Mouse (Mus musculus): Measurements from ENCODE around the gene Bcar3.

Bcar3 gene

DNA sequence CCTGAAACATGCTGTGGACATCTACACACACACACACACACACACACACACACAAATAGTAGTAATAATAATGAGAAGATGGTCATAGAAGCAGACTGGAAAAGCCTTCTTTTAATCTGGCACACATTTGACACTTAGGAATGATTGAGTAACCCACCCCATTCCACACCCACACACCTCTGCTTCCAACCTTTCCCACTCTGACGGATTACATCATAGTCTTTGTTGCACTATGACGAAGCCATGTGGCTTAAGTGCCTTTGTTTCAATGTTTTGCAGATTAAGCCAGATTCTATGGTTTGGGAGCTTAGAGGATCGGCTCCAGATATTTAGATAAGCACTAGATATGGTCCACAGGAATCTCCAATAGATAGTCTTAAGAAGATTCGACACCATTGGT lies 42.1 kb downstream of the Bcar3 start:
- DNase-seq (ENCODE audit: low spot score in 2 of 2), result no peak

DNA sequence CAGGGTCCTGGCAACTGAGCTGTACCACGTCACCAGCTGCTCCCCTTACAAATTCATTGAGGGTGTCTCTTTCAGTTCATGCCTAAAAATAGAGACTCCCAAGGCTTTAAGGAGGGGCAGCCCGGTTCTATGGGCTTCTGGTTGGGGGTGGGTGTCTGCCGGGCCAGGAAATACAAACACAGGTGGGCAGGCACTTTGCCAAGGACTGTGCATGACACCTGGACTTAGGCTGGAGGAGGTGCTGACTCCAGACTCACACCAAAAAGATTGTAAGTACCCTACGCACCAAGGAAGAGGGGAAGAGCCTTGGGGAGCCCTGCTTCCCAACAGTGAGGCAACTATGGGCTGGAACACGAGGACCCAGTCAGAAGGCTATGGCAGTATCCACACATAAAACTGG lies 44.1 kb downstream of the Bcar3 start:
- no peak for DNase-seq (ENCODE audit: low spot score in 2 of 2)

DNA sequence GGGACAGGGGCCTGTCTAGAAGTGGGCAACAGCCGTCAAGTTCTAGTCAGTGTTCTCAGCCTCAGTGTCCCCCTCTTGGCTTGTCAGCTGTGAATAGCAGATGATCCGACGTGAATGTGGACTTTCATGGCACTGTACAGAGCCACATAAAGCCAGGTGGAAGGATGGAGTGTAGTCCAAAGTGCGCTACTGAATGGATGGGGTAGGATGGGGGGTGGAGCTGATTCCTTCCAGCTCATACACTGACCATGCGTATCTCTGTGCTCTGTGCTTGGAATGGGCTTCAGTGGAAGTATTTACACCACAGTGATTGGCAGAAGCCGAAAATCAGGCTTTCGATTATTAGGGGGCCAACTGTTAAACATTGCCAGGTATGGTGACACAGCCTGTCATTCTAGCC lies 45.0 kb downstream of the Bcar3 start:
- no peak for DNase-seq (ENCODE audit: low spot score in 2 of 2)

DNA sequence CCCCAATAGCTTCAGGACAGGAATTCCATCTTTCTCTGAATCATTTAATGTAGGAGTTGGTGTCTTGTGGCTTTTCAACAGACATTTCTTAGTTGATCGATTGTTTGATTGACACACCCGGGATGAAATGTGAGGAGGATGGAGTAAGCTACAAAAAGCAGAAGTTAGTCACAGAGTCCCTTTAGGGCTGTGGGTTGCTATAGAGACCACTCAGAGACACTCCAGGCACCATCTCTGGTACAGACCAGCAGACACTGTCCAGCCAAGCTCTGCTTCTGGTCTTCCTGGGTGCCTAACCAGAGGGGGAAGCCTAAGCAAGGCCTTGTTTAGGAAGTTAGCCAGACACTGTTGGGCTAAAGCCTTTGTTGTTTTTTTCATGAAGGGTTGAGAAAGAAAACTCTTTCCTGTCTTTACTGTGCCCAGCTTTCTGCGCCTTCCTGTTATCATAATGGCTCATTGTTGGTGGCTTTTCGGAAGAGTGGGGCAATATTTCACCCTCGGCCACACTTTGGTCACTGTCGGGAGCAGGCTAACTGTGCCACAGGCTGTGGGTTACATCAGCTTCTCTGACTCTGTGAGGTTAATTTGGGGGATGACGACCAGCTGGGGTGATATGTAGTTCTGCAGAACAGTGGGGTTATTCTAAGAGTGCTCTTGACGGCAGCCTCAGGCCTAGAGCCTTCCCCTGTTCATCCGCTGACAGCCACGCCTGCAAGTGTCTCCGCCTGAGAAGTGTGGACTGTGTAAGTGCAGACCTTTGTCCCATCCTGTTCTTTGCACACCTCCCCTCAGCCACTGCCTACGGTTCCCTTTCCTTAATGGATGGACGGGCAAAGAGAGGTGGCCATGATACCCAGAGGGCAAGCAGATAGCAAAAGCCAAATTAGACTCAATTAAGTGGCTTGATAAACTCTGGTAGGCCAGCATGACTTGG lies 46.5 kb downstream of the Bcar3 start:
- DNase-seq (ENCODE audit: low spot score in 2 of 2), result no peak

DNA sequence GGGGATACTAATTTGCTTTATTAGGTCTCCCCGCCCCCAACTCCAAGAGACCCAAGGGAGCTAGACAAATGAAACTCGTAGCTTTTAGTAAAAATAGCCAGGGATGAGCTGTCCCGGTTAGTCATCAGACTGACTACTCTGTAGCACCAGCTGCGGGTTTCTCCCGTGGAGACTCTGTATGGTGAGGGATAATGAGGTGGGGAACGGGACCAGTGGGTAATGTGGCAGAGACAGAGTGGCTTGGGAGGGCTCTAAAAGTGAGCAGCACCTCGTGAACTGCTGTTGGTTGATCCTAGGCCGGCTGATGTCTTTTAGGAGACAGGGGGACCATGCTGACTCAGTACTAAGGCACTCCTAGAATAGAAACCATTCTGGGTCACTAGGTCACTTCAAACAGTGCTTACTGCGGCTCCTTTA lies 49.5 kb downstream of the Bcar3 start:
- DNase-seq (ENCODE audit: low spot score in 2 of 2), result no peak

DNA sequence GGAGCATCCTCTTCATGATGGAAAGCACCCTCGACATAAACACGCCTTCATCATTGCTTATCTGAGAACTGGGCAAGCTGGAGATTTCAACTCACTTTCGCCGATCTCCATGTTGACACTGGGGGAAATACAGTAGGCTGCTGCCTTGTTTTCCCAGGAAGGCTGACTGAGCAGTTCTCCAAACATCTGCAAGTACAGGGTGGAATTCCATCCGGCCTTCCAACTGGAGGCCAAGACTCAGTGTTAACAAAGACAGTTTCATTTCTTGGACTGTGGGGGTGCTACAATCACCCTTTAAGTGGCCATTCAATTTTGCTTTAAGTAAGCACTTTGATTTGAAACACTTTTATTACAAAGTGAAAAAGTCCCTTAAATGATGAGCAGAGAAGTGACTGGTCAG lies 50.4 kb downstream of the Bcar3 start:
- DNase-seq (ENCODE audit: low spot score in 2 of 2), result no peak

DNA sequence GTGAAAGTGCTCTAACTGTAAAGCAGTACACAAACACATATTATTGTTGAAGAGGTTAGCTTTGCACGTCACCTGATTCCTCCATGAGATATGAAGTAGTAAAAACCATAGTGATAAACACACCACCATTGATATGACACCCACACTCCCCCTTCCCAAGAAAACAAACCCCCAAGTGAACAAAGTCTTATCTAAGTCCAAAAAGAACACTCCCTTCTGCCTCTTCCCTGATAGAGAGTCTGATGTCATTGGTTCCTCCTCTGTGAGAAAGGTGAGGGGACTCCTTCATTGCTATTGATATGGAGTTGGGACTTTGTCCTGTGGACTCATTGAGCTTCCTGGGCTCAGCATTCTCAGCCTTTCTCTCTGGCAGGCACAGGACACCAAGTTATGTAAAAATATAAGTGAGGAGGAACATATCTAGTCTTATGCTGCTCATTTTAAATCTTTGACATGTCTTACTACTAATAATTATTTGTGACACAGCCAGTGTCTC lies 52.1 kb downstream of the Bcar3 start:
- DNase-seq (ENCODE audit: low spot score in 2 of 2), result no peak

DNA sequence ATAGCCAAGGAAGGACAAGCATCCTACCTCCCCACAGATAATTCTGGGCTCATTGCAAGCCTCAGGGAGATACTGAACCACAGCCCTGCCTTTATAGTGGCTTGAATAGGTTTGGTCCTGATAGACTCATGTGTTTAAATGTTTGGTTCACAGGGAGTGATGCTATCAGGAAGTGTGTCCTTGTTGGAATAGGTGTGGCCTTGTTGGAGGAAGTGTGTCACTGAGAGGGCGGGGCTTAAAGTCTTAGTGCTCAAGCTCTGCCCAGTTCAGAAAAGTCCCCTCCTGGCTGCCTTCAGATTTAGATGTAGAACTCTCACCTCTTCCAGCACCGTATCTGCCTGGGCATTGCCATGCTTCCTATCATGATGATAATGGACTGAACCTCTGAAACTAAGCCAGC lies 52.7 kb downstream of the Bcar3 start:
- no peak for DNase-seq (ENCODE audit: low spot score in 2 of 2)

DNA sequence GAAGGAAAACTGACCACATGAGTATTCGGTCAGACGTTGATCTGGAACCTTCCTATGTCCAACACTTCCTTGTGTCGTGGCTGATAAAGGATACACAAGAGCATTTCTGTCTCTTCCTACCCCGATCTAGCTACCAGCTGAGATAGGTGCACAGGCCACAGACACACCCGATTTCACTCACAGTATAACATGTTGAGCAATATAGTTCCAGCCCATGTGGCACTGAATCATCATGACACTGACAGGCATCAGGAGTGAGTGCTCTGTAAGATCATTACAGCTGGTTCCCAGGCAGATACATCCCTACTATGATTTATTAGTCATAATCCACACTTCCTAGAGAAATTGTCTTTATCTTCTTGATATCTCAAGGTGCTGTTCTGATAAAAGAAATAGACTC lies 54.7 kb downstream of the Bcar3 start:
- no peak for DNase-seq (ENCODE audit: low spot score in 2 of 2)

DNA sequence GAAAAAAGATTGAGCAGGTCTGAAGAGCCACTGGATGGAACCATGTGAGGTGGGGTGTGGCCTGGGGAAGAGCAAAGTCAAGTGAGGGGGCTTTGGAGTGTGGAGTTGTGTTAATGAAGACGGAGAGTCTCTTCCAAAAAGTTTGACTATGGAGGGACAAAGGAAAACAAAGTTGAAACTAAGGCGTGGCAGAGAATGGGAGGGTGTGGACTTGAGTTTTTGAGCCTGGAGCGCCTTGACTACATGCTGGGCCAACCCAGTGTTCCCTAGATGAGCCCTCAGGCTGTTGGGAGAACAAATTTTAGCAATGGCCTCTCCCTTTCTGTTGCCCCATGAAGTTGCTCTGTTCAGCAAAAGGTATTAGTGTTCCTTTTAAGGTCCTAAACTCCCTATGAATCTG lies 58.9 kb downstream of the Bcar3 start:
- no peak for DNase-seq (ENCODE audit: low spot score in 2 of 2)

DNA sequence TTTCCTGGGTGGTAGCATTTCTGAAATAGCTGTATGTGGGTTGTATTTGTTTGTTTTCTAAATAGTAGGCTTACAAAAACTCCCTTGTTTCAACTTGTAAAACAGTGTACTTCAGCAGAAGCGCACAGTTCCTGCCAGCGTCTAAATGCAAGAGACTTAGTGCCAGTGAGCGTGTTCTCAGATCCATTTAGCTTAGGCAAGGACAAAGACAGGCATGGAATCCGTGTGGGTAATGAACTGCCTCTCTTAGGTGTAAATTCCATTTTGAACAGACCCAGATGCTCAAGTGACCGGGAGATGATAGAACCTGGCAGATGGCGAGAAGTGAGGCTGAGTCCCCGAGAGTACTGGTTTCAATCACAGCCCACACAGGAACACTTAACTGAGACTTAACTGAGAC lies 65.5 kb downstream of the Bcar3 start:
- peak in 1 of 2 experiments; percentile 34 for DNase-seq (ENCODE audit: low spot score in 2 of 2)

DNA sequence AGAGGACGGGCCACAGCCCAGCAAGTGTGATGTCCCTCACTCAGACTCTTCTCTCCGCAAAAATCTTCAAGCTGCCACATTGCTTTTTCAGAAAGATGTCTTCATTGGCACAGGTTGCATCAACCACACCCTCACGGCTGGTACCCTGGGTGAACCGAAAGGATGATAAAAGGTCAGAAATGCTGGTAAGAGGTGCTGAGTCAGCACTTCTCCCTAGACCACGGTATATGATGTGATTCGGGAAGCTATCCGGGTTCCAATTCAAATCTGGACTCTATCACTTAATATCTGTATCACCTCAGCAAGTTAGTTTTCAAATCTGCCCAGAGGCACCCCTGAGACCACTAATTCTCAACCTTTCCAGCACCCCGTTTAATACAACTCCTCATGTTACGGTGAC lies 66.0 kb downstream of the Bcar3 start:
- no peak for DNase-seq (ENCODE audit: low spot score in 2 of 2)

DNA sequence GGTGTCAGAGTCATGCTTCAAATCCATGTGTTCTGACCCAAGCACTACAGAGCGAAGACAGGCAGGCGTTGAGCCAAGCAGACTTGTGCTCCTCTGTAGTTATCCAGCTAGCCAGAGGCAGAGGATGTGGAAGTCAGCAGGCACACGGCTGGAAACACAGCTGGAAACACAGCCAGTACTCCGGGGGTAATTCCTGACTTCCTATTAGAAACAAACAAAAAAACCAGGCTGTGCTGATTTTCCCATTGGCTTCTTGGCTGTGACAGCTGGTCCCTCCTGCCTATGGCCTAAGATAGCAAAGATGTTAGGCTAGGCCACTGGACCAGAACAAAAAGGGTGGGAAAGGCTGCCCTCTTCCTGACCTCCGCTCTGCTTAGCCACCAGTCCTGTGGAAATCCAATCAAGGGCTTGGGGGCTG lies 66.8 kb downstream of the Bcar3 start:
- peak in 1 of 2 experiments; percentile 43 for DNase-seq (ENCODE audit: low spot score in 2 of 2)

DNA sequence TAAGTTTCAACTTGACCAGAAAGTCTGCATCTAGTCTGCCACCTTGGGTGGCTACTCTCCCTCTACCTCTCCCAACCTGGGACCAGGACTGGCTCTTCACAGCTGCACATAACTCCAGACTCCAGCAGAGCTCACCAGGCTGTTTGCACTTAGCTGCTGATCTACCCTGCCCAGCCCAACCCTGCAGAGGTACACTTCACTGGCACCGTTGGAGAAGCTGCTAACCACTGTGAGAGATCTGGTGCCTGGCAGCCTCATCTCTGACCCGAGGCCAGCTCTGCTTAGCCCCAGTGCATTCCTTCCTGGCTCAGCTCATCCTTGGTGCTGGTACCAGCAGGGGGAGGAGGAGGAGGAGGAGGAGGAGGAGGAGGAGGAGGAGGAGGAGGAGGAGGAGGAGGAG lies 68.8 kb downstream of the Bcar3 start:
- no peak for DNase-seq (ENCODE audit: low spot score in 2 of 2)

DNA sequence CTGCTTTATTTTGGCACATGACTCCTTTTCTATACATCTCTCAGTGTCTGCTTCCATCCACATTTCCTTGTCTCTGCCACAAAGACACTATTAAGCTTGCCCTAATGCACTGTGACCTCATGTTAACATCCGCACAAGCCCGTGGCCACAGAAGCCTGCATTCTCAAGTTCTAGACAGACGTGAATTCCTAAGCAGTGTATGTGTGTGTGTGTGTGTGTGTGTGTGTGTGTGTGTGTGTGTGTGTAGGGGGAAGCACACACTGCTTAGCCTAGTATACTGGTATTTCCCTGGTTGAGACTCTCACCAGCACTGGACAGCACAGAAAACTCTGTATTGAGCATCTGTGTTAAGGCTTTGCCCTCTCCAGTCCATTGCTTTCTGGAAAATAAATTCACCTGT lies 70.6 kb downstream of the Bcar3 start:
- DNase-seq (ENCODE audit: low spot score in 2 of 2), result no peak

DNA sequence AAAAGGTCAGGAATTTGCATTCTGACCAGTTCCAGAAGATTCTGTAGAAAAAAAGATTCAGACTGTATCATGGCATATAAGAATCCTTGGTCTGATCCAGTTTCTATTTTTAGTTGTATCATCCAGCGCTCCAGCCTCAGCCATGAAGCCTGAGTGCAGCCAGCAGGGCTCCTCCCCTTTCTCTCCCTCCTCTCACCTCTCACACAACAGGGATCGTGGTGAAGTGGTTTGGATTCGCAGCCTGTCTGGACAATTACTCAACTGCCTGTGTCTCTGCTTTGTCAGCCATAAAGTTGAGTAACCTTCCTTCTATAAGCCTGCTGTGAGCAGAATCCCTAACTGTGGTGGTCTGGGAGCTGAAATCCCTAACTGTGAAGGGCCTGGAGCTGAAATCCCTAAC lies 71.4 kb downstream of the Bcar3 start:
- no peak for DNase-seq (ENCODE audit: low spot score in 2 of 2)

DNA sequence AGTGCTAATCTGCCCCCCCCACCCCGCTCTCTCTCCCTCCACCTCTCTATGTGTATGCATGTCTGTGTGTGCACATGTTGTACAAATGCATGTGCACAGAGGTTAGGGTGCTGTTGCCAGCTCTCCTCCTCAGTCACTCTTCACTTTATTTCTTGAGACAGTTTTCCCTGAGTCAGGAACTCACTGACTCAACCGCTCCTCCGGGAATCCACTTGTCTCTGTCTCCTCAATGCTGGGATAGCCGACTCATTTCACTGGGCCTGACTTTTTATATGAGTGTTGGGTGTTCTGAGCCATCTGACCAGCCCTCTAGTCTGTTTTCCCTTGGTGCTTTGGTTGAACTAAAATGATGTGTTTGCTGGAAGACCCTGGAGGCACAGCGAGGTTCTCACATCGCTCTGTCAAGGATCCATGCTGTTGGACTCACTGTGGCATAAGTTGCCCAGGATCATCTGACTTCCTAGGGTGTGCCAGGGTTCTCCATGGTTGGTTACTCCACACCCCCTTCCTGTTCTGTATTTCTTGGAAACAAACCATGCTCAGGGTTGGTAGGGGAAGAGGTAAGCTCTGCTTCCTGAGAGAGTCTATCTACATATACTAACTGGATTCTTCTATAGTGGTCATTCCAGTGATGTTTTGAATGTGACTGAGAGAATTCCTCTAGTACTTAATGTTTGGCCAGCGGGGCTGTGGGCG lies 77.9 kb downstream of the Bcar3 start:
- DNase-seq (ENCODE audit: low spot score in 2 of 2), result no peak

DNA sequence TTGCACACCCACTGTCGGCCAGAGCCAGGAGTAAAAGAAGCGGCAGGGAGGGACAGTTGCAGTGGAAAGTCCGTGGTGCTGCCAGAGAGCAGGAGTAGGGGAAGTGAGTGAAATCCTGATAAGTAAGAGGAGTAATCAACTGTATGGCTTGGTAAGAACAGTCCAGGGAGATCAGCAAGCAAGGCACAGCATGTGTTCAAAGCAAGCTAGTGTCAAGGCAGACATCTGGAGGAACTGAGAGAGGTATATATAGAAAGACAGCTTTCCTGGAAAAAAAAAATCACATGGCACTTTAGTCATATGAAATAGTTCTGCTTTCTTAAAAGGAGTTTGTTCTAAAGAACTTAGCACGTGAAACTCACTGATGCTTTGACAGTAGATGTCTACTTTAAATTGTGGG lies 78.7 kb downstream of the Bcar3 start:
- no peak for DNase-seq (ENCODE audit: low spot score in 2 of 2)

DNA sequence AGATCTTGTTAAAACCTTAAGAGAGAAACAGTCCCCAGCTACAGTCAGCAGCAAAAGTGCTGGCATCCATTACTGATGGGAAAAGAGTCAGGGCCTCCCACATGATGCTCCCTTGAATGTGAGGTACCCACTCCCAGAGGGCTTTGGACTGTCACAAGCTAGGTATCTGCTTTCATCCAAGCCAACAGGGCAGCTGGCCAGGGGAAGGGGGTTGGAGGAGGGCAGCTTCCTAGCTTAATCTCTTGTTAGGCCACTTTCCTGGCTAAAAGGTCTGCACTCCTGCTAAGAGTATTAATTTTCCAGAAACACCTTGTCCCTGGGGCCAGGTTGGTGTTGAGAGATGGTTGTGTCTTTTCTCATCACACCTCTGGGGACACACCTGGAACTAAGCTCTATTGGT lies 82.1 kb downstream of the Bcar3 start:
- no peak for DNase-seq (ENCODE audit: low spot score in 2 of 2)

DNA sequence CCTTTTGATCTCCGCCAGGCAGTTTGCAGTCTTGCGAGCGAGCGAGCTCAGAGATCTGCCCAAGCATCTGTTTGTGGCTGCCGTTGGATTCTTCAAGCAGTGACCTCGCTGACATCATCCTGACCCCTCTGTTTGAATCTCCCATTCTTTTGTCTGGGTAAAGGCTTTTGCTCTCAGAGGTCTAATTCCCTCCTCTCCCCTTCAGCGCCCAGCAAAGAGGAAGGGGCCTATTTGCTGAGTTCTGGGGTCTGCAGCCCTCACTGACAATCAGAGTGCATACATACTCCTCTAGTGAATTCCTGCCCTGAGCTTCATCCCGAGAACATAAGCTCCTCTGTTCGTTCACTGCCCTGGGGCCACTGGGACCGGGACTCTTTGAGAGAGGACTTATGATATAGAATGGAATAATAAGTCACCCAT lies 82.5 kb downstream of the Bcar3 start:
- DNase-seq (ENCODE audit: low spot score in 2 of 2), result no peak

DNA sequence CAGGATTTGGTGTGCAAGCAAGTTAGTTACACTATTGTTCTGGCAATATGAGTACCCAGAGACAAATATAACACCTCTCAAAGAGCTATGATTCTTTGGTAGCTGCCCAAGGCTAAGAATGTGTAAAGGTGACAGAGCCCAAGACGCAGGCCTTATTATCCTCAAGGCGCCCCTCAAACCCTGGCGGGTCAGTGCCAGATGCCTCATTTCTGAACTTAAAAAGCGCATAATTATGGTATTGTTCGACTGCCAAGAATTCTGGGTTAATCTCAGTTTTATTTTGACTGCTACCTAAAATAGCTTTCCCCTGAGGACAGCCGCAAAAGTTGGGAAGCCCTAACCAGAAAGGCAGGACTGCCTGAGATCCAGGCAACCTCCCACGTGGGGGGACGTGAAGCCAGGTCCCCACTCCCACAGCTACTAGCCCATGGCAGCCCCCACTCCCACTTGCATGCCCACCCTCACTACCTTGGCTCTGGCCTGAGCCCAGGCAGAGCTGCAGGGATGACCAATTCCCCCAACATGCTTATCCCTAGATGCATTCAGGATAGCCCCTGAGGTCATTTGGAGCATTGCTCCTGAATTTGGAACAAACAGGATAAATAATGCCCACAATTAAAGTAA lies 83.0 kb downstream of the Bcar3 start:
- no peak for DNase-seq (ENCODE audit: low spot score in 2 of 2)

DNA sequence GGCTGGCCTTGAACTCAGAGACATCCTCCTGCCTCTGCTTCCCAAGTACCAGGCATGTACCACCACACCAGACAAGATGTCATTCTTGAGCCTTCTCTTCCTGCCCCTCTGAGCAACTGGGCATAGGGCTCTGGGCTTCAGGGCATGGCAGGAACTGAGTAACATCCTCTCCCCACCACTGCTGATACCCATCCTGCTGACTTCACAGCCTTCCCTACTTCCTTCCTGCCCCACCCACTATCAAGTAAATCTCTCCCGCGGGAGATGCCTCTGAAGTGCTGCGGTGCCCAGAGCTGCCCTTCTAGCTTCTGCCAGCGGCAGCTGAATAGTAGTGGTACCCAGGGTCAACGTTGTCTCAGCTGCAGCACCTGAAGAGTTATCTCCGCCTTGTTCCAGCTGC lies 84.7 kb downstream of the Bcar3 start:
- no peak for DNase-seq (ENCODE audit: low spot score in 2 of 2)

DNA sequence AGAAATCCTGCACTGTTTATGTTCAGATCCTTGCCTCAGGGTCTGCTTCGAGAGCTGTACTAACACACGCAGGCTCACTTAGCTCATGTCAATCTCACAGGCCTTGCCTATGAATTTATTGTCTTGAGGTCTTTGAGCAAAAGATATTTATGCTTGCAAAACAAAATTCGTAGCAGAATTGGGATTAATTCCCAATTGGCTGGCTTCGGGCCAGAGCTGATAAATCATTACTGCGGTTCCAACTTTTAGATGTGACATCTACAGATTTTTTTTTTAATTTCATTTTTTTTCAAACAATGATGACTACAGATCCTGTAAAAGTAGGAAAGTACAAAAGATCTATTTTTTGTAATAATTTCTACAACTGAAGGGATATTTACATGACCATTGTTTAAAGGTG lies 86.8 kb downstream of the Bcar3 start:
- DNase-seq (ENCODE audit: low spot score in 2 of 2), result no peak

Measured in right cerebral cortex, postnatal 10 days (tissue).